Mouse (Mus musculus) liver, embryonic 13.5 days (tissue): Measurements from ENCODE around the gene Tiprl. TPM values are rescaled to one million over a fixed set of nuclear protein-coding genes. Genes with fewer than 3 reads are reported as not detected.

Experiments used
- ATAC-seq: fragments of 200-750 bp; cut with Nextera tagmentation; 2 replicates; pipeline ENCODE4 v1.8.0; 2017; ENCODE audit warnings: low read depth, mild to moderate bottlenecking, moderate number of reproducible peaks, moderate library complexity
- DNase-seq: peaks from one replicate; pipeline ENCODE4 v3.0.0; 2022
- H3K27ac ChIP-seq: fragments of 300-500 bp; sonication (generic); 2 replicates; pipeline ENCODE4 v1.5.1; 2015; ENCODE audit warnings: moderate library complexity, mild to moderate bottlenecking, inconsistent platforms
- H3K27me3 ChIP-seq: fragments of 300-500 bp; sonication (generic); 2 replicates; pipeline ENCODE4 v1.6.1; 2015; ENCODE audit warnings: mild to moderate bottlenecking, inconsistent platforms
- H3K36me3 ChIP-seq: fragments of 300-500 bp; sonication (generic); 2 replicates; pipeline ENCODE4 v1.6.1; 2015; ENCODE audit warnings: mild to moderate bottlenecking, inconsistent platforms
- H3K4me1 ChIP-seq: fragments of 300-500 bp; sonication (generic); replicated peaks from 2 replicates; pipeline ENCODE4 v1.6.1; 2015; ENCODE audit warnings: inconsistent platforms
- H3K4me2 ChIP-seq: fragments of 300-500 bp; sonication (generic); 2 replicates; pipeline ENCODE4 v1.6.1; 2015; ENCODE audit warnings: inconsistent platforms, mild to moderate bottlenecking, moderate library complexity
- H3K4me3 ChIP-seq: fragments of 300-500 bp; sonication (generic); replicated peaks from 2 replicates; pipeline ENCODE4 v1.5.1; 2015; ENCODE audit warnings: mild to moderate bottlenecking, inconsistent platforms
- H3K9ac ChIP-seq: fragments of 300-500 bp; sonication (generic); 2 replicates; pipeline ENCODE4 v1.6.1; 2015; ENCODE audit warnings: mild to moderate bottlenecking, inconsistent platforms
- H3K9me3 ChIP-seq: fragments of 300-500 bp; sonication (generic); replicated peaks from 2 replicates; pipeline ENCODE4 v1.6.1; 2016; ENCODE audit warnings: inconsistent platforms
- WGBS: fragments of 180-500 bp; shearing (Covaris S2); methylation state at CpG from one replicate; pipeline ENCODE4 v1.1.7; 2015; ENCODE audit not compliant: insufficient replicate concordance; 5-methylcytosine and 5-hydroxymethylcytosine counted together
- polyA plus RNA-seq: library from polyadenylated mRNA; unstranded; fragments of >200 nt; fragmentation: Nextera tagmentation; extraction: Ambion mirVana; gene quantifications from 2 replicates; pipeline ENCODE4 v1.2.1, GENCODE M21; 2015

The Tiprl gene
- polyA plus RNA-seq, 1 experiment from 2014 or later = 52.0 TPM

GRCm38 (mm10) chr1:165247788-165248187 lies 11.0 kb upstream of the Tiprl start:
- no peak overlapping the region for H3K27ac ChIP-seq
- DNase-seq (no peak), ATAC-seq (no peak)
- H3K27me3 ChIP-seq = no peaks in the 10 kb centered on the region
- no peaks in the 10 kb centered on the region; the same call in 1 of the 2 replicates for H3K4me1 ChIP-seq
- no peaks in the 10 kb centered on the region for H3K36me3 ChIP-seq
- H3K9me3 ChIP-seq = no peaks in the 10 kb centered on the region
- no peak overlapping the region for H3K4me3 ChIP-seq
- H3K9ac ChIP-seq = no peak overlapping the region
- H3K4me2 ChIP-seq = no peak overlapping the region
- 74% methylated on average over 3 of the region's 3 CpGs for WGBS

- Histone ChIP-seq H3K36me3 (no peaks in the 10 kb centered on the region), H3K9me3 (no peaks in the 10 kb centered on the region), H3K27ac (no peak overlapping the region), H3K4me3 (no peak overlapping the region), H3K4me1 (no peaks in the 10 kb centered on the region), H3K27me3 (no peaks in the 10 kb centered on the region), H3K9ac (no peak overlapping the region), H3K4me2 (no peak overlapping the region)
- DNase-seq = no peak
- ATAC-seq = no peak
- 59% methylated on average over 5 of the region's 5 CpGs for WGBS
Observed at GRCm38 (mm10) chr1:165247085-165247484, 10.3 kb upstream of the Tiprl start.

GRCm38 (mm10) chr1:165246587-165246986 lies 9.8 kb upstream of the Tiprl start:
- Histone ChIP-seq H3K4me2 (no peak overlapping the region), H3K27ac (no peak overlapping the region), H3K9me3 (no peaks in the 10 kb centered on the region), H3K27me3 (no peaks in the 10 kb centered on the region), H3K36me3 (no peaks in the 10 kb centered on the region), H3K4me1 (no peaks in the 10 kb centered on the region), H3K9ac (no peak overlapping the region), H3K4me3 (no peak overlapping the region)
- no peak for ATAC-seq
- WGBS = 69% methylated on average over 5 of the region's 5 CpGs
- no peak for DNase-seq

GRCm38 (mm10) chr1:165235846-165236245 lies 950 bp downstream of the Tiprl start:
- no peak for ATAC-seq
- H3K36me3 ChIP-seq = no peaks in the 10 kb centered on the region
- H3K4me1 ChIP-seq = peaks cover 30% of the 10 kb centered on the region
- DNase-seq = no peak
- peak overlapping the region; percentile 96 for H3K9ac ChIP-seq
- H3K9me3 ChIP-seq = no peaks in the 10 kb centered on the region
- peak overlapping the region; percentile 94 for H3K4me3 ChIP-seq
- no peaks in the 10 kb centered on the region for H3K27me3 ChIP-seq
- WGBS = 10% methylated on average over 10 of the region's 10 CpGs
- H3K27ac ChIP-seq = peak overlapping the region; percentile 89
- H3K4me2 ChIP-seq = peak overlapping the region; percentile 87

DNA sequence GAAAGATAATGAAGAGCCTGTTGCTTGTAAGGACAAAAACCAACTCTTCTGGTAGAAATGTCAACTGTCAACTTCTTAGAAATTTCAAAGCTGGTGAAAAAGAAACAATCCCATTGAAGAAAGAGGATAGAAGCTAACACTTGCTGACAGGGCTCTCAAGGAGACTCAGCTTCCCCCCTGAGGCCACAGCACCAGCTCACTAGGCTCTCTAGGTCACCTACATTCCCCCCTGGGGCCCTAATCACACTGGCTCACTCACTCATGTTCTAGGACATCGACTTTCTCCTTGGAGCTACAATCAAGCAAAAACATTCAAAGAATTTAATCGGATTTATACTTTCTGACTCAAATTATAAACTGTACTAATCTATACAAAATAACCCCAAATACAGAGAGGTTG lies 3.0 kb downstream of the Tiprl start:
- Histone ChIP-seq H3K9ac (no peak overlapping the region), H3K36me3 (no peaks in the 10 kb centered on the region), H3K9me3 (no peaks in the 10 kb centered on the region), H3K27ac (peak overlapping the region; percentile 39; the same call in 1 of the 2 replicates), H3K4me2 (no peak overlapping the region), H3K4me1 (peaks cover 37% of the 10 kb centered on the region), H3K27me3 (no peaks in the 10 kb centered on the region), H3K4me3 (no peak overlapping the region)
- no peak for ATAC-seq
- no peak for DNase-seq
- 72% methylated on average over 2 of the region's 2 CpGs for WGBS

GRCm38 (mm10) chr1:165230691-165231090 lies 6.1 kb downstream of the Tiprl start:
- ATAC-seq (no peak), DNase-seq (no peak)
- Histone ChIP-seq H3K4me3 (no peak overlapping the region), H3K27me3 (no peaks in the 10 kb centered on the region), H3K36me3 (peaks cover 9% of the 10 kb centered on the region), H3K9ac (no peak overlapping the region), H3K4me2 (no peak overlapping the region), H3K27ac (no peak overlapping the region), H3K9me3 (no peaks in the 10 kb centered on the region), H3K4me1 (peaks cover 26% of the 10 kb centered on the region)
- WGBS = 81% methylated on average over 4 of the region's 4 CpGs

- DNase-seq = no peak
- Histone ChIP-seq H3K36me3 (peaks cover 20% of the 10 kb centered on the region), H3K9me3 (no peaks in the 10 kb centered on the region), H3K27me3 (no peaks in the 10 kb centered on the region), H3K4me2 (no peak overlapping the region), H3K4me3 (no peak overlapping the region), H3K9ac (no peak overlapping the region), H3K4me1 (peaks cover 17% of the 10 kb centered on the region), H3K27ac (no peak overlapping the region)
- 87% methylated on average over 9 of the region's 9 CpGs for WGBS
- no peak for ATAC-seq
Observed at GRCm38 (mm10) chr1:165229577-165229976, 7.2 kb downstream of the Tiprl start.

- Histone ChIP-seq H3K4me1 (0 out of 2 replicates have a peak, but pooled peaks cover 5% of the 10 kb centered on the region), H3K4me3 (no peak overlapping the region), H3K36me3 (peaks cover 70% of the 10 kb centered on the region), H3K9ac (no peak overlapping the region), H3K4me2 (no peak overlapping the region), H3K27me3 (no peaks in the 10 kb centered on the region), H3K9me3 (no peaks in the 10 kb centered on the region), H3K27ac (no peak overlapping the region)
- WGBS = 47% methylated on average over 2 of the region's 2 CpGs
- no peak for ATAC-seq
- DNase-seq = no peak
Observed at GRCm38 (mm10) chr1:165217023-165217589, 19.7 kb downstream of the Tiprl start.

- Histone ChIP-seq H3K27me3 (no peaks in the 10 kb centered on the region), H3K4me1 (0 out of 2 replicates have a peak, but pooled peaks cover 5% of the 10 kb centered on the region), H3K9ac (no peak overlapping the region), H3K27ac (no peak overlapping the region), H3K4me3 (no peak overlapping the region), H3K9me3 (no peaks in the 10 kb centered on the region), H3K36me3 (peaks cover 60% of the 10 kb centered on the region), H3K4me2 (no peak overlapping the region)
- no peak for DNase-seq
- ATAC-seq = no peak
- WGBS = 54% methylated on average over 7 of the region's 7 CpGs
Observed at GRCm38 (mm10) chr1:165215831-165216230, 21.0 kb downstream of the Tiprl start.

GRCm38 (mm10) chr1:165205591-165205990 lies 31.2 kb downstream of the Tiprl start:
- H3K36me3 ChIP-seq = no peaks in the 10 kb centered on the region
- H3K27ac ChIP-seq = no peak overlapping the region
- DNase-seq (no peak), ATAC-seq (no peak)
- H3K27me3 ChIP-seq = no peaks in the 10 kb centered on the region
- WGBS = 19% methylated on average over 2 of the region's 2 CpGs
- no peak overlapping the region for H3K4me3 ChIP-seq
- H3K4me1 ChIP-seq = no peaks in the 10 kb centered on the region
- no peak overlapping the region for H3K4me2 ChIP-seq
- no peaks in the 10 kb centered on the region for H3K9me3 ChIP-seq
- H3K9ac ChIP-seq = no peak overlapping the region

DNA sequence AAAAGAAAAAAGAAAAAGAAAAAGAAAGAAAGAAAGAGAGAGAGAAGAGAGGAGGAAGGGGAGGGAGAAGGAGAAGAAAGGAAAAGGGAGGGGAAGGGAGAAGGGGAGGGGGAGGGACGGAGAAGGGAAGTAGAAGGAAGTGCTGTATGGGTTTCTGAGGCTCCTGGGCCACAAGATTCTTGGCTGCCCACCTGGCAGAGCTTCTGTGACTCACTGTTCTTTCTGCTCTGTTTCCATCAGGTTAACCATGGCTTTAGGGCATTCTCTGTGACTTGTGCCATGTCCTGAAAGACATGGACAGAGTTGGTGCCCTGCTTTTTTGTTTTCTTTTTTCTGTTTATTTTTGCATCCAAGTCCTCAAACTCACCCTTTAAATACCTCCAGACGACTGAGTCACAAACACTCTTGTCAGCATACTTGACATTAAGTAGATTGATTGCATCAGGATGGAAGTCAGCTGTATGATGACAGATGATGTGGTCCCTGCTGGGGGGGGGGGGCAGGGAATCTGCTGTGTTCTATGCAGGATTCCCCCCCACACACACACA lies 33.2 kb downstream of the Tiprl start:
- H3K36me3 ChIP-seq = no peaks in the 10 kb centered on the region
- no peak overlapping the region for H3K27ac ChIP-seq
- 27% methylated on average over 2 of the region's 2 CpGs for WGBS
- ATAC-seq = no peak
- H3K9me3 ChIP-seq = no peaks in the 10 kb centered on the region
- no peak overlapping the region for H3K9ac ChIP-seq
- H3K4me1 ChIP-seq = no peaks in the 10 kb centered on the region
- H3K27me3 ChIP-seq = no peaks in the 10 kb centered on the region
- H3K4me3 ChIP-seq = no peak overlapping the region
- no peak overlapping the region for H3K4me2 ChIP-seq
- DNase-seq = no peak

GRCm38 (mm10) chr1:165201445-165202012 lies 35.3 kb downstream of the Tiprl start:
- Histone ChIP-seq H3K36me3 (no peaks in the 10 kb centered on the region), H3K27ac (no peak overlapping the region), H3K4me1 (no peaks in the 10 kb centered on the region; the same call in 1 of the 2 replicates), H3K4me2 (no peak overlapping the region), H3K9me3 (no peaks in the 10 kb centered on the region), H3K9ac (no peak overlapping the region), H3K4me3 (no peak overlapping the region), H3K27me3 (no peaks in the 10 kb centered on the region)
- WGBS = 43% methylated on average over 4 of the region's 4 CpGs
- DNase-seq (no peak), ATAC-seq (no peak)
